Mouse (Mus musculus): ENCODE measurements at regions not wholly inside any gene's neighbourhood (a gene's known extent, or its start where the extent isn't known, plus 50 kb on each side); places are given as distances from the start of the nearest gene placed in this dataset.

DNA sequence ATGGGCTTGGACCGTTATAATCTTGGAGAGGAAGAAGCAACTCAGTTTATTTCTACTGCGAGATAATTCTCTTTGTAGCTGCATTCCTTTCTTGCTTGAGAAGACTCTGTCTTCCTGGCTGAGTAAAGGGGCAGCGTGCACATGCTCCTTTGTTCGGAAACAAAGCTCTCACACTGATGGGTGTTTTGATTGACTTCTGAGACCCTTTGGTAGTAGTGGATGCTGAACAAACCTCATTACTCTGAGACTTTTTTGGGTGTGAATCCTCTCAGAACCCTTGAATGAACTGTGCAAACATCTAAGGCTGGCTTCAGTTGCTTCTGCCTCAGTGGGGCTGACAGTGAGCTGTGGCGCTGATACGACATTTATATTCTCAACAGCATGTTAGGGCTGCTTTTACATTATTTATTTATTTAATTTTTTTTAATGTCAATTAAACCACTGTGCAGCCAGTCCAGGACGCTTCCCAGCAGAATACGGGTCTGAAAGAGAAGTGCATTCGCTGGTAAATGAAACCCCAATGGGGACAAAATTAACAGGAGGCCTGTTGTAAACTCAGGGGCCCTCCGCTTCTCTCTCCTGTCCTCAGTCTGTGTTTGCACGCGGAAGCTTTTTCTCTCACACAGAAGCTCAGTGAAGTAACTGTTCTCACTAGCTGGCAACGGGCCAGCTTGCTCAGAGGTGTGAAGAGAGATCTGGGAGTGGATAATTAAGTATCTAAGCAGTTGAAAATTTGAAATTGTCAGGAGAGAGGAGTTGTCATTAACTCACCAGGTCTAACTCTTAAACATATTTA, 380.1 kb upstream of the Slc30a5 start:
- H3K9me3 ChIP-seq (replicated peaks; ENCODE audit: low read length): no peaks in the 10 kb centered on the region
- no peak overlapping the region for H3K9ac ChIP-seq (ENCODE audit: insufficient read depth, low read depth)
- no peaks in the 10 kb centered on the region for H3K4me1 ChIP-seq (ENCODE audit: control insufficient read depth in 1 of 2, insufficient read depth in 2 of 2)
- no peaks in the 10 kb centered on the region for H3K79me2 ChIP-seq (replicated peaks; ENCODE audit: control insufficient read depth, extremely low read depth, insufficient read depth, poor library complexity, severe bottlenecking)
- no peaks in the 10 kb centered on the region for H3K36me3 ChIP-seq (replicated peaks in 1 of 2; ENCODE audit: control insufficient read depth in 1 of 2, insufficient read depth in 1 of 2, low read length in 1 of 2)
- no peaks in the 10 kb centered on the region for H3K27me3 ChIP-seq (replicated peaks)
- no peak overlapping the region for H3K4me3 ChIP-seq (replicated peaks in 1 of 3; ENCODE audit: low read depth in 2 of 3, low read length in 2 of 3, poor library complexity in 1 of 3)
- no peak for DNase-seq (ENCODE audit: extremely low read depth)
- no peak for TF ChIP-seq CHD1 (IDR thresholded peaks at IDR 0.05; ENCODE audit: low read depth, low read length)
- no peak for TF ChIP-seq ZNF384 (IDR thresholded peaks at IDR 0.05; ENCODE audit: low read depth, low read length)
- no peak for TF ChIP-seq MEF2A (IDR thresholded peaks at IDR 0.05; ENCODE audit: borderline replicate concordance, low read depth, low read length)
- TF ChIP-seq SIN3A (IDR thresholded peaks at IDR 0.05; ENCODE audit: low read length): no peak
- no peak for TF ChIP-seq JUND (conservative IDR thresholded peaks at IDR 0.05; ENCODE audit: low read depth, low read length)
- dilution Hi-C loops (cut with MboI; ENCODE audit: extremely low pct_ligation_motif_present, extremely low pct_unique_long_range_greater_than_20kb, low sequenced_read_pairs): no loop called here
- H3K27ac ChIP-seq (ENCODE audit: insufficient read depth, low read depth): no peak overlapping the region
- in situ Hi-C loops (cut with MboI; ENCODE audit: low pct_ligation_motif_present, low pct_unique_long_range_greater_than_20kb, low sequenced_read_pairs): no loop called here
- H3K4me2 ChIP-seq (ENCODE audit: insufficient read depth, low read depth, poor library complexity, severe bottlenecking): no peak overlapping the region

DNA sequence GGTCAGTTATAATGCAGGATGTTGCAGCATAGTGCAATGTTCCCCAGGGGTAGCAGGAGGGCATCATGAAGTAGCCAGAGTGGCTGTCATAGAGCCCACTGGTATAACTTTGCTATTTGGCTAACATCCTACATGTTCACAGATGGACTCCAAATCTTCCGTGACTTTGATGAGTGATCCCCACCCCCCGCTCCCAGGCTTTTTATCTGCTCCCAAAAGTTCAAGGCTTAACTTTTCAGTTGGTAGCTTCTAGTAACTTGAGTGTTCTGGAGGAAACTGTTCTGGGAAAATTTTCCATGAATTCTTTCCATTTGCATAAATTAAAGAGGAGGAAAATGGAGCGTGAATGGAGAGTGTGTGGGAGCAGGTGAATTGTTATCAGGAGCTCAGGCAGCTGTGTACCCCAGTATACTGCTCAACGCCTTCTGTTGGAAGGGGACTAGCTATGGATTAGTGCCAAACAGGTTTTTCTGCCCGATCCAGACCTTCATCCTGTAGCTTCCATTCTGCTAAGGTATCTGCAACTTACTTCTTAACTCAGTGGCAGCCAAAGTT, 379.2 kb upstream of the Slc30a5 start:
- Histone ChIP-seq H3K27ac (ENCODE audit: insufficient read depth, low read depth) (no peak overlapping the region), H3K4me3 (replicated peaks in 1 of 3; ENCODE audit: low read depth in 2 of 3, low read length in 2 of 3, poor library complexity in 1 of 3) (no peak overlapping the region), H3K9me3 (replicated peaks; ENCODE audit: low read length) (no peaks in the 10 kb centered on the region), H3K36me3 (replicated peaks in 1 of 2; ENCODE audit: control insufficient read depth in 1 of 2, insufficient read depth in 1 of 2, low read length in 1 of 2) (no peaks in the 10 kb centered on the region), H3K4me1 (ENCODE audit: control insufficient read depth in 1 of 2, insufficient read depth in 2 of 2) (no peaks in the 10 kb centered on the region), H3K9ac (ENCODE audit: insufficient read depth, low read depth) (no peak overlapping the region), H3K79me2 (replicated peaks; ENCODE audit: control insufficient read depth, extremely low read depth, insufficient read depth, poor library complexity, severe bottlenecking) (no peaks in the 10 kb centered on the region), H3K27me3 (replicated peaks) (no peaks in the 10 kb centered on the region), H3K4me2 (ENCODE audit: insufficient read depth, low read depth, poor library complexity, severe bottlenecking) (no peak overlapping the region)
- dilution Hi-C loops (cut with MboI; ENCODE audit: extremely low pct_ligation_motif_present, extremely low pct_unique_long_range_greater_than_20kb, low sequenced_read_pairs): no loop called here
- in situ Hi-C loops (cut with MboI; ENCODE audit: low pct_ligation_motif_present, low pct_unique_long_range_greater_than_20kb, low sequenced_read_pairs): no loop called here
- no peak for DNase-seq (ENCODE audit: extremely low read depth)
- TF ChIP-seq CHD2 (IDR thresholded peaks at IDR 0.05; ENCODE audit: low read length) (no peak), HCFC1 (IDR thresholded peaks at IDR 0.05; ENCODE audit: low read depth, low read length) (no peak), KAT2A (IDR thresholded peaks at IDR 0.05; ENCODE audit: insufficient replicate concordance, low read length) (no peak), JUN (IDR thresholded peaks at IDR 0.05; ENCODE audit: insufficient read depth, low read depth, low read length) (no peak), GABPA (IDR thresholded peaks at IDR 0.05; ENCODE audit: insufficient replicate concordance, low read depth, low read length) (no peak)

DNA sequence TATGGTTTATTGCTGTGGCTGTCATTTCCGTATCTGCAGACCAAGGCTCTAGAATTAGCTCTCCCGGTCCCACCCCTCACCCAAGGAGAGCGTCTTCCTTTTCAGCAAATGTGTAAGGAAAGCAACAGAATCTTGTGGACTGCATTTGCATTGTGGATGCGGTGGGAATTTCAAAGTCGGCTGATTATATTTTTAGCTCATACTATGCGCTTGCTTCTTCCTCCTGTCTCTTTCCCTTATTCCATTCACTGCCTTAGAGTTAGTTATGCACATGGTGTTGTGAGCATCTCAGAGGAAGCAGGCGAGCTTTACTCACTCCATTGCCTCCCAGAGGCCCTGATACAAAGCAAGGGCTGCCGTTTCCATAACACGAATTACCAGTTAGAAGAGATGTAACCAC, 375.6 kb upstream of the Slc30a5 start:
- in situ Hi-C loops (cut with MboI; ENCODE audit: low pct_ligation_motif_present, low pct_unique_long_range_greater_than_20kb, low sequenced_read_pairs): no loop called here

More for the DNA sequence above, 375.6 kb upstream of the Slc30a5 start:
- Histone ChIP-seq H3K4me3 (replicated peaks in 1 of 3; ENCODE audit: low read depth in 2 of 3, low read length in 2 of 3, poor library complexity in 1 of 3) (no peak overlapping the region), H3K9ac (ENCODE audit: insufficient read depth, low read depth) (no peak overlapping the region), H3K4me1 (ENCODE audit: control insufficient read depth in 1 of 2, insufficient read depth in 2 of 2) (no peaks in the 10 kb centered on the region), H3K4me2 (ENCODE audit: insufficient read depth, low read depth, poor library complexity, severe bottlenecking) (no peak overlapping the region), H3K36me3 (replicated peaks in 1 of 2; ENCODE audit: control insufficient read depth in 1 of 2, insufficient read depth in 1 of 2, low read length in 1 of 2) (no peaks in the 10 kb centered on the region), H3K27me3 (replicated peaks) (no peaks in the 10 kb centered on the region), H3K9me3 (replicated peaks; ENCODE audit: low read length) (no peaks in the 10 kb centered on the region), H3K79me2 (replicated peaks; ENCODE audit: control insufficient read depth, extremely low read depth, insufficient read depth, poor library complexity, severe bottlenecking) (no peaks in the 10 kb centered on the region), H3K27ac (ENCODE audit: insufficient read depth, low read depth) (no peak overlapping the region)
- DNase-seq (ENCODE audit: extremely low read depth): no peak
- dilution Hi-C loops (cut with MboI; ENCODE audit: extremely low pct_ligation_motif_present, extremely low pct_unique_long_range_greater_than_20kb, low sequenced_read_pairs): no loop called here
- TF ChIP-seq MYC (IDR thresholded peaks at IDR 0.05; ENCODE audit: low read depth, low read length) (no peak), JUND (conservative IDR thresholded peaks at IDR 0.05; ENCODE audit: low read depth, low read length) (no peak), MAZ (IDR thresholded peaks at IDR 0.05; ENCODE audit: low read depth, low read length) (no peak), JUN (IDR thresholded peaks at IDR 0.05; ENCODE audit: insufficient read depth, low read depth, low read length) (no peak), RCOR1 (conservative IDR thresholded peaks at IDR 0.05; ENCODE audit: low read depth, low read length) (no peak)

Measured in CH12.LX (cell line).